Mouse (Mus musculus): ENCODE data around the gene Hapln2.

DNA sequence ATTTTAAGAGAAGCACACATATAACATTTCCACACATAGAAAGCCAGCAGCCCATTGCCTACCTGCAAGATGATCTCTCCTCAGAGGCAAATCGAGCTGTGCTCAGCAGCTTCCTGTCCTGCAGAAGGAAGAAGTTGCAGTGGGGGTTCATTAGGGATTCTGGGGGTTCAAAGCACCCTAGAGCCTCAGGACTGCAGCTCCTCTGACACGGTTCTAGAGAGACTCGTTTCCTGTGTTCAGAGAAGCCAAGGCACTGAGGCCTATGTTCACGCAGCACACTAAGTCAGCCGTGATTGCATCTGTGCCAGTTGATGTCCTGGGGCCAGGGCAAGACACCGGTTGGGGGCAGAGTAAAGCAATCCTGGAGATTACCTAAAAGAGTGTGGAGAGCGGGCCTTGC, 560 bp downstream of the Hapln2 start:
- no peak for TF ChIP-seq CTCF (conservative IDR thresholded peaks at IDR 0.05 in 1 of 2, IDR thresholded peaks at IDR 0.05 in 1 of 2; ENCODE audit: low read depth in 2 of 2, low read length in 2 of 2)
- TF ChIP-seq USF1 (IDR thresholded peaks at IDR 0.05; ENCODE audit: low read depth, low read length), result no peak
- TF ChIP-seq POLR2A (IDR thresholded peaks at IDR 0.05; ENCODE audit: low read depth, low read length), result no peak
- TF ChIP-seq GABPA (IDR thresholded peaks at IDR 0.05; ENCODE audit: insufficient replicate concordance, low read depth, low read length), result no peak
- TF ChIP-seq MAZ (IDR thresholded peaks at IDR 0.05; ENCODE audit: low read depth, low read length), result no peak
- TF ChIP-seq TCF12 (IDR thresholded peaks at IDR 0.05; ENCODE audit: low read depth, low read length), result no peak
- no peak for TF ChIP-seq SIN3A (IDR thresholded peaks at IDR 0.05; ENCODE audit: low read length)
- no peak for TF ChIP-seq POLR2AphosphoS2 (IDR thresholded peaks at IDR 0.05; ENCODE audit: low read depth, low read length)

All from CH12.LX (cell line).